Mouse (Mus musculus): ENCODE measurements around the gene Bicra.

The Bicra gene

GRCm38 (mm10) chr7:16048164-16048564 lies 443 bp upstream of the Bicra start:
- DNase-seq (ENCODE audit: low spot score), result peak; percentile 96

- peak; percentile 66 for DNase-seq (ENCODE audit: low spot score)
Observed at GRCm38 (mm10) chr7:16046481-16047337, 1.0 kb downstream of the Bicra start.

- DNase-seq (ENCODE audit: low spot score), result peak; percentile 42
Observed at GRCm38 (mm10) chr7:16046101-16046480, 1.6 kb downstream of the Bicra start.

- DNase-seq (ENCODE audit: low spot score), result peak; percentile 24
Observed at GRCm38 (mm10) chr7:16045538-16045937, 2.2 kb downstream of the Bicra start.

GRCm38 (mm10) chr7:16044531-16044930 lies 3.2 kb downstream of the Bicra start:
- DNase-seq (ENCODE audit: low spot score), result no peak

GRCm38 (mm10) chr7:16043861-16044435 lies 3.8 kb downstream of the Bicra start:
- DNase-seq (ENCODE audit: low spot score), result no peak

GRCm38 (mm10) chr7:16042850-16043775 lies 4.6 kb downstream of the Bicra start:
- DNase-seq (ENCODE audit: low spot score), result no peak

- no peak for DNase-seq (ENCODE audit: low spot score)
Observed at GRCm38 (mm10) chr7:16041208-16041607, 6.5 kb downstream of the Bicra start.

- no peak for DNase-seq (ENCODE audit: low spot score)
Observed at GRCm38 (mm10) chr7:16039363-16039762, 8.4 kb downstream of the Bicra start.

GRCm38 (mm10) chr7:16036972-16037371 lies 10.7 kb downstream of the Bicra start:
- no peak for DNase-seq (ENCODE audit: low spot score)

- DNase-seq (ENCODE audit: low spot score), result no peak
Observed at GRCm38 (mm10) chr7:16033580-16034461, 13.9 kb downstream of the Bicra start.

GRCm38 (mm10) chr7:16033059-16033458 lies 14.7 kb downstream of the Bicra start:
- DNase-seq (ENCODE audit: low spot score), result no peak

- no peak for DNase-seq (ENCODE audit: low spot score)
Observed at GRCm38 (mm10) chr7:16031072-16031471, 16.6 kb downstream of the Bicra start.

- DNase-seq (ENCODE audit: low spot score), result no peak
Observed at GRCm38 (mm10) chr7:16028102-16028927, 19.4 kb downstream of the Bicra start.

- no peak for DNase-seq (ENCODE audit: low spot score)
Observed at GRCm38 (mm10) chr7:16024603-16025222, 23.0 kb downstream of the Bicra start.

- DNase-seq (ENCODE audit: low spot score), result no peak
Observed at GRCm38 (mm10) chr7:16019256-16020094, 28.2 kb downstream of the Bicra start.

- no peak for DNase-seq (ENCODE audit: low spot score)
Observed at GRCm38 (mm10) chr7:16018016-16018810, 29.5 kb downstream of the Bicra start.

GRCm38 (mm10) chr7:16015384-16015783 lies 32.3 kb downstream of the Bicra start:
- no peak for DNase-seq (ENCODE audit: low spot score)

All from MN1 (cell line).